Mouse (Mus musculus): Measurements from ENCODE around the gene Cd47. TPM values are rescaled to one million over a fixed set of nuclear protein-coding genes. Genes with fewer than 3 reads are reported as not detected.
"Not testable (repeated sequence)": the region's sequence is repeated elsewhere in the genome, so short reads cannot be mapped to it uniquely, and the experiment has no call there.

The Cd47 gene
- total RNA-seq, 1 experiment from 2014 or later, result 220 TPM

GRCm38 (mm10) chr16:49787714-49788113 lies 12.6 kb upstream of the Cd47 start:
- no peak for DNase-seq

GRCm38 (mm10) chr16:49790575-49791465 lies 9.5 kb upstream of the Cd47 start:
- no peak for DNase-seq

GRCm38 (mm10) chr16:49792446-49792878 lies 7.9 kb upstream of the Cd47 start:
- DNase-seq, result no peak

GRCm38 (mm10) chr16:49793596-49793995 lies 6.7 kb upstream of the Cd47 start:
- DNase-seq, result no peak

GRCm38 (mm10) chr16:49796271-49796670 lies 4.1 kb upstream of the Cd47 start:
- DNase-seq, result no peak

- DNase-seq, result no peak
Observed at GRCm38 (mm10) chr16:49796954-49797353, 3.4 kb upstream of the Cd47 start.

GRCm38 (mm10) chr16:49798790-49799189 lies 1.5 kb upstream of the Cd47 start:
- DNase-seq, result no peak

GRCm38 (mm10) chr16:49800996-49801395 lies 663 bp downstream of the Cd47 start:
- DNase-seq, result no peak

- no peak for DNase-seq
Observed at GRCm38 (mm10) chr16:49801399-49801798, 1.1 kb downstream of the Cd47 start.

GRCm38 (mm10) chr16:49802993-49803392 lies 2.7 kb downstream of the Cd47 start:
- no peak for DNase-seq

- no peak for DNase-seq
Observed at GRCm38 (mm10) chr16:49803932-49804461, 3.7 kb downstream of the Cd47 start.

GRCm38 (mm10) chr16:49806920-49807319 lies 6.6 kb downstream of the Cd47 start:
- DNase-seq, result no peak

- no peak for DNase-seq
Observed at GRCm38 (mm10) chr16:49807419-49807841, 7.1 kb downstream of the Cd47 start.

- no peak for DNase-seq
Observed at GRCm38 (mm10) chr16:49807862-49808430, 7.6 kb downstream of the Cd47 start.

- no peak for DNase-seq
Observed at GRCm38 (mm10) chr16:49811897-49812296, 11.6 kb downstream of the Cd47 start.

- no peak for DNase-seq
Observed at GRCm38 (mm10) chr16:49812821-49813616, 12.7 kb downstream of the Cd47 start.

GRCm38 (mm10) chr16:49814419-49814818 lies 14.1 kb downstream of the Cd47 start:
- DNase-seq, result no peak

GRCm38 (mm10) chr16:49816889-49817288 lies 16.6 kb downstream of the Cd47 start:
- no peak for DNase-seq

GRCm38 (mm10) chr16:49818146-49818545 lies 17.8 kb downstream of the Cd47 start:
- no peak for DNase-seq

GRCm38 (mm10) chr16:49818627-49819026 lies 18.3 kb downstream of the Cd47 start:
- no peak for DNase-seq

- no peak for DNase-seq
Observed at GRCm38 (mm10) chr16:49819494-49819893, 19.2 kb downstream of the Cd47 start.

- DNase-seq, result not testable (repeated sequence)
Observed at GRCm38 (mm10) chr16:49830911-49831310, 30.6 kb downstream of the Cd47 start.

- DNase-seq, result no peak
Observed at GRCm38 (mm10) chr16:49832339-49832738, 32.0 kb downstream of the Cd47 start.
